ENCODE assay signal across 25 mouse cellular contexts in the genomic region with DNA sequence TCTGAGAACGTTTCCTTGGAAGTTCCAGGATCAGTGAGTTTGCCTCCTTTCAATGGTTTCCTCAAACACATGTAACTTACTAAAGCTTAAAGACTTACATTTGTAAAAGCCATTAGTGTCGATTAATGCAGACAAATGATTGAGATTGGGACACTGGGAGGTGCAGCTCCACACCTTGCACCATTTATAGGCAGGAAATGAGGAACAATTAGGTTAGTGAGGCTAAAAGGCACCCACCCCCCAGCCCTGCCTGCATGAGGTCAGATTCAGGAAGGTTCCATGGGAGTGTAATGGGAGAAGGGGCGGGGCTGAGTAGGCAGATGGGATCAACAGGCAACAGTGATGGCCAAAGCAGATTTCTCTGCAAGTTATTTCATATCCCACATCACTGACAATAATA.
A peak's percentile ranks its signal among the peaks of the same experiment; 100 is the strongest.
DNase-seq lines count a peak whose midpoint lies in the region; ATAC-seq lines count a peak whose summit lies in the region.
"Had no signal": no experiment of that assay in that cellular context is flagged by ENCODE, and none has a peak within 500 bp of the region (broad histone marks: within the 10 kb centered on the region; RNA-seq: fewer than 3 reads in every experiment).

No protein-coding gene starts in this region.

- peak; percentile 61 for DNase-seq in heart, adult 8-10 months (ENCODE audit: low spot score)
- DNase-seq in embryo, embryonic 11 days, result peak; percentile 42
- DNase-seq in heart, postnatal 14 days, result peak; percentile 6 to 19
- DNase-seq in mesoderm, embryonic 11.5 days (ENCODE audit: low read depth, low spot score), result peak; percentile 17
- DNase-seq in urinary bladder, adult 2 months (ENCODE audit: low spot score), result no peak
- DNase-seq: cerebellum, adult 18-20 months; cerebellum, postnatal 36 days; kidney, postnatal 4 days; lung, postnatal 14 days; midbrain, embryonic 14.5 days; right cerebral cortex, postnatal 14 days; thymus, adult 18-20 months had no signal

- no peak for ATAC-seq in heart, embryonic 12.5 days (ENCODE audit: insufficient number of reproducible peaks, low FRiP score)
- ATAC-seq in erythroid progenitor cell, adult 5-6 weeks (replicated peaks; ENCODE audit: low FRiP score, poor library complexity, severe bottlenecking), result no peak
- no peak for ATAC-seq in neural tube, embryonic 15.5 days (ENCODE audit: low FRiP score)
- ATAC-seq: forebrain, embryonic 16.5 days; intestine, postnatal 0 days; Patski had no signal

- H3K27ac ChIP-seq in heart, embryonic 12.5 days (ENCODE audit: poor library complexity, severe bottlenecking), result no peak overlapping the region
- no peak overlapping the region for H3K27ac ChIP-seq in neural tube, embryonic 15.5 days (replicated peaks)
- H3K27ac ChIP-seq: heart, embryonic 15.5 days; hindbrain, embryonic 14.5 days; kidney, embryonic 15.5 days; limb, embryonic 15.5 days; liver, embryonic 15.5 days; neural tube, embryonic 13.5 days; stomach, embryonic 15.5 days had no signal

- no peak overlapping the region for H3K4me2 ChIP-seq in heart, embryonic 12.5 days
- no peak overlapping the region for H3K4me2 ChIP-seq in neural tube, embryonic 15.5 days
- H3K4me2 ChIP-seq: heart, embryonic 15.5 days; hindbrain, embryonic 14.5 days; kidney, embryonic 15.5 days; limb, embryonic 15.5 days; liver, embryonic 15.5 days; neural tube, embryonic 13.5 days; stomach, embryonic 15.5 days had no signal

- no peaks in the 10 kb centered on the region for H3K9me3 ChIP-seq in heart, embryonic 12.5 days (replicated peaks)
- H3K9me3 ChIP-seq in neural tube, embryonic 15.5 days (replicated peaks), result no peaks in the 10 kb centered on the region
- H3K9me3 ChIP-seq: heart, embryonic 15.5 days; kidney, embryonic 15.5 days; limb, embryonic 15.5 days; liver, embryonic 15.5 days; neural tube, embryonic 13.5 days; stomach, embryonic 15.5 days had no signal

- intact Hi-C loops in heart, postnatal 14 days (cut with DNase I), result no loop called here

- no peak overlapping the region for H3K9ac ChIP-seq in heart, embryonic 12.5 days
- no peak overlapping the region for H3K9ac ChIP-seq in neural tube, embryonic 15.5 days (replicated peaks)
- H3K9ac ChIP-seq: heart, embryonic 15.5 days; hindbrain, embryonic 14.5 days; kidney, embryonic 15.5 days; limb, embryonic 15.5 days; liver, embryonic 15.5 days; neural tube, embryonic 13.5 days; stomach, embryonic 15.5 days had no signal

- H3K4me3 ChIP-seq in heart, embryonic 12.5 days, result no peak overlapping the region
- no peak overlapping the region for H3K4me3 ChIP-seq in neural tube, embryonic 15.5 days (replicated peaks)
- H3K4me3 ChIP-seq: heart, embryonic 15.5 days; kidney, embryonic 15.5 days; limb, embryonic 15.5 days; liver, embryonic 15.5 days; neural tube, embryonic 13.5 days; stomach, embryonic 15.5 days had no signal

- WGBS in heart, embryonic 12.5 days, result 71% methylated on average over 3 of the region's 3 CpGs
- WGBS in neural tube, embryonic 15.5 days, result 78% methylated on average over 3 of the region's 3 CpGs

- H3K36me3 ChIP-seq in heart, embryonic 12.5 days, result no peaks in the 10 kb centered on the region
- H3K36me3 ChIP-seq in neural tube, embryonic 15.5 days, result no peaks in the 10 kb centered on the region
- H3K36me3 ChIP-seq: heart, embryonic 15.5 days; kidney, embryonic 15.5 days; limb, embryonic 15.5 days; liver, embryonic 15.5 days; neural tube, embryonic 13.5 days; stomach, embryonic 15.5 days had no signal

- H3K27me3 ChIP-seq in heart, embryonic 12.5 days (replicated peaks), result no peaks in the 10 kb centered on the region
- no peaks in the 10 kb centered on the region for H3K27me3 ChIP-seq in neural tube, embryonic 15.5 days (replicated peaks)
- H3K27me3 ChIP-seq: heart, embryonic 15.5 days; kidney, embryonic 15.5 days; limb, embryonic 15.5 days; liver, embryonic 15.5 days; neural tube, embryonic 13.5 days; Patski; stomach, embryonic 15.5 days had no signal

- H3K4me1 ChIP-seq in heart, embryonic 12.5 days (replicated peaks), result no peaks in the 10 kb centered on the region
- H3K4me1 ChIP-seq in neural tube, embryonic 15.5 days, result no peaks in the 10 kb centered on the region
- H3K4me1 ChIP-seq: heart, embryonic 15.5 days; liver, embryonic 15.5 days; neural tube, embryonic 13.5 days; stomach, embryonic 15.5 days had no signal
